Mouse (Mus musculus) heart, adult 2 months (tissue): ENCODE measurements around the gene Rtp3. TPM values are rescaled to one million over a fixed set of nuclear protein-coding genes. Genes with fewer than 3 reads are reported as not detected.

ENCODE experiments used
- DNase-seq, 2 experiments: peaks; one replicate each; pipeline ENCODE4 v3.0.0; 2021
- H3K27ac ChIP-seq: fragments of 200-600 bp; 2 replicates; pipeline ENCODE4 v1.8.1; 2022
- H3K27me3 ChIP-seq: fragments of 200-500 bp; 2 replicates; pipeline ENCODE4 v1.6.1; 2012; ENCODE audit warnings: mild to moderate bottlenecking, low read length, inconsistent platforms, mixed read lengths; ENCODE audit not compliant: control insufficient read depth, insufficient read depth
- H3K36me3 ChIP-seq: fragments of 200-500 bp; 2 replicates; pipeline ENCODE4 v1.6.1; 2012; ENCODE audit warnings: low read length, inconsistent platforms; ENCODE audit not compliant: control insufficient read depth, insufficient read depth
- H3K4me1 ChIP-seq: fragments of 200-500 bp; 2 replicates; pipeline ENCODE4 v1.6.1; 2011; ENCODE audit warnings: low read length; ENCODE audit not compliant: control insufficient read depth, insufficient read depth
- H3K4me3 ChIP-seq: fragments of 200-600 bp; 2 replicates; pipeline ENCODE4 v1.8.1; 2022
- H3K79me2 ChIP-seq: fragments of 200-500 bp; replicated peaks from 2 replicates; pipeline ENCODE4 v1.6.1; 2012; ENCODE audit warnings: mild to moderate bottlenecking, inconsistent platforms, low read length, moderate library complexity, mixed read lengths; ENCODE audit not compliant: control insufficient read depth, insufficient read depth
- H3K9ac ChIP-seq: fragments of 200-500 bp; 2 replicates; pipeline ENCODE4 v1.6.1; 2012; ENCODE audit warnings: low read depth, mild to moderate bottlenecking, control low read depth, inconsistent platforms, low read length, mixed read lengths
- CTCF ChIP-seq: fragments of 200-600 bp; IDR thresholded peaks from 2 replicates; pipeline ENCODE4 v1.8.1; 2022; ENCODE audit warnings: antibody characterized with exemption, mild to moderate bottlenecking, moderate library complexity
- EP300 ChIP-seq: fragments of 200-500 bp; IDR thresholded peaks from 2 replicates; pipeline ENCODE4 v1.6.1; 2011; ENCODE audit warnings: low read depth, low read length, control low read depth; ENCODE audit not compliant: insufficient read depth
- POLR2A ChIP-seq: fragments of 200-500 bp; IDR thresholded peaks from 2 replicates; pipeline ENCODE4 v1.6.1; 2011; ENCODE audit warnings: mild to moderate bottlenecking, low read depth, low read length, control low read depth; ENCODE audit not compliant: insufficient read depth
- WGBS: fragments of 180-500 bp; shearing (Covaris S2); methylation state at CpG from one replicate; pipeline ENCODE4 v1.1.7; 2018; 5-methylcytosine and 5-hydroxymethylcytosine counted together
- intact Hi-C: fragments of 180-260 bp; cut with DNase I; formaldehyde crosslinking; loops from one replicate; pipeline ENCODE4 v1.15.1; 2025
- polyA plus RNA-seq: library from polyadenylated mRNA; depleted of rRNA; stranded (reverse); fragments of >200 nt; gene quantifications from 2 replicates; pipeline ENCODE4 v1.2.3, GENCODE M21; 2012
- total RNA-seq, 2 experiments: library from RNA; stranded (reverse); gene quantifications; 2 replicates each; pipeline ENCODE4 v1.2.3; 2021

The Rtp3 gene
- total and polyA plus RNA-seq, 3 experiments, result 3.5 to 7.9 (median 3.8) TPM

GRCm38 (mm10) chr9:110947900-110948299 lies 42.5 kb downstream of the Rtp3 start:
- intact Hi-C loops, result no loop called here
- no peak overlapping the region for H3K27ac ChIP-seq
- no peaks in the 10 kb centered on the region for H3K79me2 ChIP-seq
- 85% methylated on average over 6 of the region's 6 CpGs for WGBS
- no peak for DNase-seq
- H3K36me3 ChIP-seq, result no peaks in the 10 kb centered on the region
- H3K4me1 ChIP-seq, result peaks cover 1% of the 10 kb centered on the region
- H3K27me3 ChIP-seq, result no peaks in the 10 kb centered on the region
- H3K4me3 ChIP-seq, result no peak overlapping the region
- no peak for TF ChIP-seq CTCF
- TF ChIP-seq EP300, result no peak
- no peak for TF ChIP-seq POLR2A
- no peak overlapping the region for H3K9ac ChIP-seq

DNA sequence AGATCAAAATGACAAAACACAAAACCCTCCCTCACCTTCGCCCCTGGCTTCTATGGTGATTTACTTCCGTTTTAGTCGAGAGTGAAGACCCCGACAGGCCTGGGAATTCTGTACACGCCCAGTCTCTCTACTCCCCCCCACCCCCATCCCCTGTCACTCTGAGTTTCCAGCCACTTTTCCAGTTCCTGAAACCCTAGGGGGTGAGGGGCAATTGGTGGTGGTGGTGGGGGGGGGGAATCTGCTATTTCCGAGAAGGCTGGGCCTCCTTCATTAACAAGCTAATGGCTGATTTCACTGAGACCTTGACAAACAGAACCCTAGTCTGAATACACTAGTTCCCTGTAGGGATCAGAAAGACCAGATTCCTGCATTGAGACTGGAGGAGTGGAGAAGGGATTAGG lies 43.1 kb downstream of the Rtp3 start:
- no peaks in the 10 kb centered on the region for H3K27me3 ChIP-seq
- no peaks in the 10 kb centered on the region for H3K79me2 ChIP-seq
- DNase-seq, result no peak
- intact Hi-C loops, result no loop called here
- H3K27ac ChIP-seq, result no peak overlapping the region
- H3K4me3 ChIP-seq, result no peak overlapping the region
- no peaks in the 10 kb centered on the region for H3K36me3 ChIP-seq
- H3K9ac ChIP-seq, result no peak overlapping the region
- peaks cover 1% of the 10 kb centered on the region for H3K4me1 ChIP-seq
- TF ChIP-seq EP300, result no peak
- no peak for TF ChIP-seq CTCF
- no peak for TF ChIP-seq POLR2A
- 59% methylated on average over 6 of the region's 6 CpGs for WGBS

GRCm38 (mm10) chr9:110946548-110947044 lies 43.8 kb downstream of the Rtp3 start:
- Histone ChIP-seq H3K79me2 (no peaks in the 10 kb centered on the region), H3K36me3 (no peaks in the 10 kb centered on the region), H3K4me1 (peaks cover 1% of the 10 kb centered on the region), H3K27me3 (no peaks in the 10 kb centered on the region), H3K27ac (no peak overlapping the region), H3K4me3 (no peak overlapping the region), H3K9ac (no peak overlapping the region)
- TF ChIP-seq CTCF, result no peak
- TF ChIP-seq EP300, result no peak
- TF ChIP-seq POLR2A, result no peak
- intact Hi-C loops, result no loop called here
- DNase-seq, result no peak
- WGBS, result 74% methylated on average over 20 of the region's 20 CpGs

DNA sequence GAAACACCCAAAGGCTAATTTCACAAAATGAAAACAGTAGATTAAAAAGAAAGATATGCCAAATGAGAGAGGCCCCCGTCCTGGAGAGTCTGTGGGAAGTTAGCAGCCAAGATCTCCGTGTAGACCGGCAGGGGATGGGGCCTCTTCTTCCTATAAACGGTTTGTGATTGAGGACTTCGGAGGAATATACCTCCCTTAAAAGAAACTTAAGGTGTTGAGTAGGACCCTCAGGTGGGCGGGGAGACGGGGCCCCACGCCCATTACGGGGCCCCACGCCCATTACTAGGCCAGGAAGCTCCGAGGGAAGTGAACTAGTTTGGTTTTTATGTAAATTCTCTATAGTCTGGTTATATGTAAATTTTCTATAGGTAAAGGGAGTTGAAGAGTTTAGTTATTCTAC lies 44.5 kb downstream of the Rtp3 start, which contains the start of gene Tdgf1:
Gene Tdgf1, minus strand, starts transcription at position 233 of the 400 bp plus-strand sequence.
- intact Hi-C loops, result no loop called here
- H3K4me3 ChIP-seq, result no peak within 1 kb of the TSS
- WGBS, result 51% methylated on average over 11 of the region's 11 CpGs

DNA sequence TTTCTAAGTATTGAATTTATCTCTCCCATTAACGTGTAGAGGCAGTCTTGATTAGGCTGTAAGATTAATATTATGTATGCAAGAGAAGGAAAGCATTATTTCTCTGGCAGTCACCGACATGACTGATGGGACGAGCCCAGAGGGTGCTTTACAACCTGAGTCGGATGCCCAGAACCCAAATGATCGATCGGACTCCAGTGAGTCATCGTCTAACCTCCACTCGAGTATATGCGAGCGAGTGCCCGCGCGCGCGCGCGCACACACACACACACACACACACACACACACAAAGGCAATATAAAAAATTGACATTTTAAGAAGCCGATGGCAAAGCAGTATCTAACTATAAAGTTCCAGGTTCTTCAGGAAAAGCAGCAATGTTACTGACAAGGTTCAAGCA lies 45.0 kb downstream of the Rtp3 start:
- no peaks in the 10 kb centered on the region for H3K36me3 ChIP-seq
- peaks cover 1% of the 10 kb centered on the region for H3K4me1 ChIP-seq
- no peaks in the 10 kb centered on the region for H3K27me3 ChIP-seq
- H3K79me2 ChIP-seq, result no peaks in the 10 kb centered on the region
- TF ChIP-seq CTCF (no peak), POLR2A (no peak), EP300 (no peak)
- no peak for DNase-seq
- 44% methylated on average over 18 of the region's 18 CpGs for WGBS
- no peak overlapping the region for H3K4me3 ChIP-seq
- H3K9ac ChIP-seq, result no peak overlapping the region
- no peak overlapping the region for H3K27ac ChIP-seq
- intact Hi-C loops, result no loop called here

More for the DNA sequence above, 44.5 kb downstream of the Rtp3 start, which contains the start of gene Tdgf1:
- TF ChIP-seq CTCF (no peak), EP300 (no peak), POLR2A (no peak)
- no peak for DNase-seq
- Histone ChIP-seq H3K9ac (no peak within 1 kb of the TSS), H3K79me2 (no peaks in the 10 kb centered on the region), H3K36me3 (no peaks in the 10 kb centered on the region), H3K4me1 (peaks cover 1% of the 10 kb centered on the region), H3K27ac (no peak within 1 kb of the TSS), H3K27me3 (no peaks in the 10 kb centered on the region)

DNA sequence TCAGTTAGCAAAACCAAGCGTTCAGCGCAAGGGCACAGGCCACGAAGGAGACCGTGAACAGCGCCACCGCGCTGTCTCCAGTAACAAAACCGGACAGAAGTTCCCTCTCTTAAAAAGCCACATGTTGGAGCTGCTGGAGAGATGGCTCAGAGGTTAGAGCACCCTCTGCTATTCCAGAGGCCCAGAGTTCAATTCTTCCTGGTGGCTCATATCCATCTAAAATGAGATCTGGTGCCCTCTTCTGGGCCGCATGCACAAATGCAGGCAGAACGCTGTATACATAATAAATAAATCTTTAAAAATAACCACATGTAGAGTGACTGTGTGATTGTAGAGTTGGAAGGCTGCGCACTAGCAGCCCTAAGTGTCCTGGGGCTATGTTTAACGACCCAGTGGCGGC lies 46.1 kb downstream of the Rtp3 start:
- Histone ChIP-seq H3K4me3 (no peak overlapping the region), H3K36me3 (no peaks in the 10 kb centered on the region), H3K27me3 (no peaks in the 10 kb centered on the region), H3K4me1 (peaks cover 1% of the 10 kb centered on the region), H3K9ac (no peak overlapping the region), H3K79me2 (no peaks in the 10 kb centered on the region), H3K27ac (no peak overlapping the region)
- TF ChIP-seq CTCF (peak; percentile 87), EP300 (no peak), POLR2A (no peak)
- DNase-seq, result no peak
- intact Hi-C loops, result no loop called here
- 40% methylated on average over 13 of the region's 13 CpGs for WGBS
